Mouse (Mus musculus) hindlimb bud, embryonic 11.5 days (tissue): ENCODE measurements around the gene Vtn.
"Not testable (repeated sequence)": the region's sequence is repeated elsewhere in the genome, so short reads cannot be mapped to it uniquely, and the experiment has no call there.

Experiments used
- DNase-seq: peaks from one replicate; pipeline ENCODE4 v3.0.0-alpha.2; 2012; ENCODE audit warnings: low read depth, low spot score; ENCODE audit errors: extremely low spot score

Gene Vtn

DNA sequence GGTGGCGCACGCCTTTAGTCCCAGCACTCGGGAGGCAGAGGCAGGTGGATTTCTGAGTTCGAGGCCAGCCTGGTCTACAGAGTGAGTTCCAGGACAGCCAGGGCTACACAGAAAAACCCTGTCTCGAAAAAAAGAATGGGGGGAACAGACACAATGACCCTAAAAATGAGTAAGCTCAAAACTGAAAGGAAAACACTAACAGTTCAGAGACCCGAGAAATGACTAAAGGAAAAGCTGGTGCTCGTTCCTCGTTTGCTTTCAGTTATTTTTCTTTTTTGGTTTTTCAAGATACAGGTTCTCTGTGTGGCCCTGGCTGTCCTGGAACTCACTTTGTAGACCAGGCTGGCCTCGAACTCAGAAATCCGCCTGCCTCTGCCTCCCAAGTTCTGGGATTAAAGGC is 32.6 kb downstream of the Vtn start:
- not testable (repeated sequence) for DNase-seq

DNA sequence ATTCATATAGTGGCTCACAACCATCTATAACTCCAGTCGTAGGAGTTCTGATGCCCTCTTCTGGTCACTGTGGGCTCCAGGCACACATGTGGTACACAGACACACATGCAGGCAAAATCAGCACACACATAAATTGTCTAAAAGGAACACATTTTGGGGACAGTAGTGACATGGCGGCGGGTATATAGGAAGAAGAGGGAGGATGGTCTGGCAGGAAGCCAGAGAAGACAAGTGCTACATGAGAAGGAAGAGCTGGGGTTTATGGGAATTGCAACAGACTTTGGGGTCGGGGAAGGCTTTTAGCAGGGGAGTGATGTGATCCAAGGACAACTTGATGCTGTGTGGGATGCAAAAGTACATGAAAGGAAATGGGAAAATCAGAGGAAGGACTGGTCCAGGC is 35.6 kb downstream of the Vtn start:
- DNase-seq = no peak

- DNase-seq = peak; percentile 46
Measured at GRCm38 (mm10) chr11:78535376-78536079, 36.6 kb downstream of the Vtn start.

DNA sequence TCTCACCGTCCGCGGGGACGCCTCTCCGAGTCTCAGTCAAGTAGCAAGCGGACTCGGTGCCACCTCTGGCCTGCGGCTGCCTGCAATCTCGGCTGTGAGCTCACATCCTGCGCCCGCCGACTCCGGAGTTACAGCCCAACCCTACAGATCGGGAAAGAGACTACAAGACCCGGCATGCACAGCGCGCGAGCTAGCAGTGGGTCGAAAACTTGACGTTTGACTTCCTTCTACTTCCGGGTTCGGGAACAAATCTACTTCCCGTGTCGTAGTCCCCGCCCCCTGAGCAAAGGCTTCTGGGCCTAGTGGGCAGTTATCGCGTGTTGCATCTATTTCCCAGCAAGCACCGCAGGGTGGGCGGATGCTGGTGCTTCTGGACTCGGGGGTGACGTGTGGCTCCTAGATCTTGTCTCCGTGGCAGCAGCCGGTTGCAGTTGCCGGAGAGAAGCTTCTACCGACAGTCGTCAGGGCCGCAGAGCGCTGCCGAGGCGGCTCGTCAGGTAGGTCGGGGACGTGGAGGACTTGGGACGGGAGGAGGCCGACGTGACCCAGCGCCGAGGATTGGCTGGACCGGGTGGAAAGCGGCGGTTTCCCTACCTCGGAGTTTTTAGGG is 37.3 kb downstream of the Vtn start, which contains the start of the genes Tnfaip1 and Ift20:
Gene Tnfaip1 (minus strand): TSS at position 253 of the 610 bp plus-strand sequence.
Gene Ift20 (plus strand): TSS at position 282 of the 610 bp plus-strand sequence.
- peak; percentile 93 for DNase-seq

GRCm38 (mm10) chr11:78536690-78537084 is 37.8 kb downstream of the Vtn start:
- no peak for DNase-seq

DNA sequence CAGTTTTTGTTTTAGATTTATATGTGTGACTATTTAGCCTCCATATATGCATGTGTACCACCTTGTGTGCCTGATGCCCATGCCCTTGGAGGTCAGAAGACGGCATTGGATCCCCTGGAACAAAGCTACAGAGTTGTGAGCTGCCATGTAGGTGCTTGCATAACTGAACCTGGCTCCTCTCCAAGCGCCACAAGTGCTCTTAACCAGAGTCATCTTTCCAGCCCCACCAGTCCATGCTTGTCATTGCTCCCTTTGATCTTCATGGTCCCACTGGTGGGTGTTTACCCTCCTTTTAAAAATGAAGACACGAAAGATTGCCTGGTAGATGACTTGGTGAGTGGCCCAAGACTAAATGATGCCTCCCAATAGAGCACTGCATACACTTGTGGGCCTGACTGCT is 41.5 kb downstream of the Vtn start:
- DNase-seq = no peak

- no peak for DNase-seq
Measured at GRCm38 (mm10) chr11:78544449-78545111, 45.7 kb downstream of the Vtn start.

GRCm38 (mm10) chr11:78545181-78545580 is 46.3 kb downstream of the Vtn start:
- DNase-seq = no peak

DNA sequence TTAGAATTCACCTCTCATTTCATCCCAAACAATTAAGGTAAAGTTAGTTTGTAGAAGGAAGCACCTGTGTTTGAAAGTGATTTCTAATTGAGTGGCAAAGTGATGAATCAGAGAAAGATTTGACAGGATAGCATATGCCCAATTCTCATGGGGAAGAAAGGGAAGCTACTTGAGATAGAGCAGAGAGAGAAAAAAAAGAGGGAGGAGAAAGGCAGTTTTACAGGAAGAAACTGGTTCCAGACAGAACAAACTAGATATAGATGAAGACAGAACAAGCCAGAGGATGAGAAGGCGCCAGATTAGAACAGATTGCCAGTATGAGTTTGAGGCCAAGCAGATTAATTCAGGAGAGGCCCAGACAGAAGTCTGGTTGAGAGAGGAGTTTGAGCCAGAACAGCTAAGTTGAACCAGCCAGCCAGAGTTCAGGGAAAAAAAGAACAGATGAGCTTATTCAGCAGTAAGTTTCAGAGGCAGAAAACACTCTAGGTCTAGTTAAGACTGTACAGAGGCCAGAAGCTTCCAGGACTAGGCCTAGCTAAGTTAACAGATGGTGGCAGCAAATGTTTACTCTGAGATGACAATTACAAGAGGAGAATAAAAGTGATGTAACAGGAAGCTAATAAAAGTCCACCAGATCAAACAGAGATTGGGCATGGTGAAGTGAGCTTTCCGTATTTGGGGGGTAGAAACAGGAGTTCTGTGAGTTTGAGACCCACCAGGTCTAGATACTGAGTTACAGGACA is 49.0 kb downstream of the Vtn start:
- DNase-seq = no peak

DNA sequence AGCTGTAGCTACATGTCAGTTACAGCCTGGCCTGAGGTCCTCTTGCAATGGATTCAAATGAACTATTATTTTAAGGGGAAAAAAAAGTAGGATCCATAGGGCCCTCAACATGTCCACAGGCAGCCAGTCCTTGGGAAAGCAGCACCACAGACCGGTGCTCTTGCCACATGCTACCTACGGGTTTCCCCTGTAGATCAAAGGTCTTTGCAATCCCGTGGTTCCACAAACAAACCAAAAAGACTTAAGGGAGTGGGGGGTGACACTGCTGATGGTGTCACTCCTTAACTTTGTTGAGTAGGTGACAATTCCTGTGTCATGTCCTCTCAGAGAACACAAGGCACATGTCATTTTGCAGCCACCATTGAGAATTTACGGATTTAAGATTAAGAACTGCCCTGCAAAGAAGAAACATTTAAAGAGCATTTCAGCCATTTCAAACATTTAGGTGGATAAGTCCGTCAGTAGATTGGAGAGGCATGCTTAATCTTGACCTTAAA is 50.6 kb downstream of the Vtn start:
- DNase-seq = no peak

DNA sequence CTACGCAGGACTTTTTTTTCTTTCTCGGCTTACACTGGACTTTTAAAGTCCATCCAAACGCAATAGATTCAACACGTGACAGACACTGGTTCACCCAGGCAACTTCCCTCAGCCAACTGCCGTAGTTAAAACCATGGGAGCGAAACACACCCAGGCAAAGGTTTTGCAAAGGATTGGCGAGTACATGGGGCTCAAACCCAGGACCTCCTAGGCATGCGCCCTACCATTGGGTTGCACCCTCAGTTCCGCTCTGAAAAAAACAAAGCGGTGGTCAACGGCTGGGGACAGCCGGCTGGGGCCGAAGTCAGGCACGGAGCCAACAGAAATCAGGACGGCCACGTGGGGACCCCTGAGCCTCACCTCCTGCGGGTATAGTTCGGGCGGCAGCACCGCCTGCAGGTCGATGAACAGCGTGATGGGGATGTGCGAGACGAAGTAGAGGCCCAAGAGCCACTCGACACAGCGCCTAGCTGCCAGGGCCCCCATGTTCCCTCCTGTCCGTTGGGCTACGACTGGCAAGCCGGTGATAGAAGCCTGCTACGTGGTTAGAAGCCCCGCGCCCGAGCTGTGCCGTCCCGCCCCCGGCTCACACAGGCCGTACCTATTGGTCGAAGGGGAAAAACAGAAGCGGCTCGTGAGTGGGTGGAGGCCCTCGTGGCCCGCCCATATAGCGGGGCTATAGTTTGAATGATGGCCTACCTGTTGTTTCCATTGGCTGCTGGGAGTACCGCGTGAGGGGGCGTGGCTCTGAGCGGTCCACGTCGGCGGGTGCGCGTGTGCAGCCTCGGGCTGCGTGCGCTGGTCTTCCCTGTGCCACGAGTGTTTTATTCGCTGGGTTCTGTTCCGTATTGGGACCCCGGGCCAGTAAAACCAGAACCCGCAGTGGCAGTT is 51.5 kb downstream of the Vtn start, which contains the start of gene Tmem97:
Gene Tmem97 (minus strand): TSS at position 610 of the 891 bp plus-strand sequence.
- peak; percentile 69 for DNase-seq

DNA sequence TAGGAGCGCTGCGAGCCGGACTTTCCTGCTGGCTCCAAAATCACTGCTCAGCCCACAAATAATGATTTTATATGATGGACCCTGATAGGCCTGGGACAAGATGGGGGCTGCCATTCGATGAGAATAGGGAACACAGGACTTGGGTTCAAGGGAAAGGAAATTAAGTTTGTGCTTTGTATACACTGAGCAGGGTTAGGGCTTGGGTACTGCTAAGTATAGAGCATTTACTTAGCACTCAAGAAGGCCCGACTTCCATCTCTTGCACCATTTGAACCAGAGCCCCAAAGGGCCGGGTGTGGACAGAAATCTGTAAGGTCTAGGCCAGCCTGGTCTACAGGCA is 52.1 kb downstream of the Vtn start:
- no peak for DNase-seq
